Mouse (Mus musculus) telencephalon, adult 2 months (tissue): ENCODE measurements around the gene Atxn1.

Experiments
- DNase-seq: peaks from one replicate; pipeline ENCODE4 v3.0.0-alpha.2; 2011; ENCODE audit warnings: low read depth, low spot score

Gene Atxn1

DNA sequence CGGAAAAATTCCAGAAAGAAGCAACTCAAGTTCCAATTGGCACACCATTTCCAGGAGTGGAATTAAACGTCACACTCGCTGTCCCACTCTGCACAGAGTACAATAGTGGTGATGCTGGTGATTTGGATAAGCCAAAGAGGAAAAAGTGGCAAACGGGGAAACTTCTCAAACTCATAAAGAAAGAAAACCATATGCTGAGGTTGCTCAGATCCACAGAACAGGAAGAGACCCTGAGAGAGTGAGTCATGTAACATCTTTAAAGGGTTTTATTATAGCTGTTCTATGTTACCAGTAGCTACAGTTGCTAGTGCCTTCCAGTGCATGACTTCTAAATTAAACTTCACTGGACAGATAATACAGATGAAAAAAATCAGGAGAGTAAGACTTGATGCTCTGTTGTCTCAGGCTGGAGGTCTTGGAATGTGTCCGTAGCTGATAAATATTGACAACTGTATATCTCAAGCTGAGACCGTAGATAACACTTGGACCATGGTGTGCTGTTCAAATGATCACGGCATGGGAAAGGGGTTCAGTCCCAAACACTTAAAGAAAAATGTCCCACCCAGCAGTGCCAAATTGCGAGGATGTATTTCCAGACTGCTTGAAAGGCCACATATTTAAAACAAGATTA is 98.1 kb downstream of the Atxn1 start:
- no peak for DNase-seq

DNA sequence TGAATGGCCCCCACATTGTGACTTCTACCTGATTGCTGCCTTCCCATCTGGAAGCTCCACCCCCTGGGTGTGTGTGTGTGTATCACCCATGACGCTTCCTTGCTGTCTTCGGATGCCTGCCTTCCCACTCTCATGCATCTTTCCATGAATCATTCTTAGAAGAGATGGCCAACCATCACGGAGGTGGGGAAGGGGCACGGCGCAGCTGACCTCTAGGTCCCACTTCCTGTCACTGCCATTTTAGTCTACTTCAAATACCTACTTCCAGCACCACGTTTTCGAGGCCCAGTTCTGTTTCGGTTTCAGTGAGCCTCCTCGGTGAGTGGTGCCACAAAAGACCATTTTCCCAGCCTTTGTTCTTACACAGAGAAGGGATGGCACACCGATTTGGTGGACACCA is 99.2 kb downstream of the Atxn1 start:
- no peak for DNase-seq

DNA sequence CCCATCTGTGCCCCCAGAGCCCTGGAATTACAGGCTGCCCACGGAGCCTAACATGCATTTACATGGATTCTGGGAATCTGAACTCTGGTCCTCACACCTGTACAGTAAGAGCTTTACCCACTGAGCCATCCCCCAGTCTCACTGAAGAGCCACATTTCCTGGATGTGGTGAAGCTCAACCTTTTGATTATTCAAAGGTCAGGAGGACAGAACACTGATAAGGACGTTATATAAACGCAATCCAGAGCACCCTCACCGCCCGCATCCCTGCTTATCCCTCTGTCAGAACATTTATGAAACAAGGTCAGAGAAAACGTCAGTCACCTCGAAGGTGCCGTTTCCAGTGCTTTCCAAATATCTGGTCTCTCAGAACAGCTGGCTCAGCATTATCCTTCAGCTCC is 101.0 kb downstream of the Atxn1 start:
- DNase-seq: no peak

DNA sequence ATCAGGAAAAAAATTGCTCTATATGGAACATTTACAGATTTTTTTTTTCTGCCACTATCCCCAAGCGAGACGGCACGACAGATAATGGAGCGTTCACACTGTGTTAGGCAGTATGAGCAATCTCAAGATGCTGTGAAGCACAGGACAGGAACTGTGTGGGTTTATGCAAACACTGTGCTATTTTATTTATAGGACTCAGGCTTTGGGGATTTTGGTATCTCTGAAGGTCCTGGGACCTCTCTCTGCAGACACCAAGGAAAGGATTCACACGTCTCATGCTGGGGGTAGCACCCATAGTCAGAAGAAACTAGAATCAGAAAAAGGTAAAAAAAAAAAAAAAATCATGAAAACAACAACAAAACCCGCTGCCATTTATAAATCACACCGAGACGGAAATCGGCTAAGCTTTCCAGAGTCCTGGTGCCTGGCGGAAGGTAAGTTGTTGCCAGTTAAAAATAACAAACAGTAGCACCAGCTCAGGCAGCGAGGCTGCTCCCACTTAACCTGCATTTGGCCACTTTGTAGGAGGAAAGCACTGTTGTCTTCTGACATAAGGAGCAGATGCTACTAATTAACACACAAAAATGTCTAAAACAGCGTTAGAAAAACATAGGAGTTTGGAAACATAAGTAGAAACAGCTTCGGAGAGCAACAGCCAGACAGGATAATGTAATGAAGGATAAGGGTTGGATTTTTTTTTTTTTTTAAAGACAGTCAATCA is 102.8 kb downstream of the Atxn1 start:
- no peak for DNase-seq

DNA sequence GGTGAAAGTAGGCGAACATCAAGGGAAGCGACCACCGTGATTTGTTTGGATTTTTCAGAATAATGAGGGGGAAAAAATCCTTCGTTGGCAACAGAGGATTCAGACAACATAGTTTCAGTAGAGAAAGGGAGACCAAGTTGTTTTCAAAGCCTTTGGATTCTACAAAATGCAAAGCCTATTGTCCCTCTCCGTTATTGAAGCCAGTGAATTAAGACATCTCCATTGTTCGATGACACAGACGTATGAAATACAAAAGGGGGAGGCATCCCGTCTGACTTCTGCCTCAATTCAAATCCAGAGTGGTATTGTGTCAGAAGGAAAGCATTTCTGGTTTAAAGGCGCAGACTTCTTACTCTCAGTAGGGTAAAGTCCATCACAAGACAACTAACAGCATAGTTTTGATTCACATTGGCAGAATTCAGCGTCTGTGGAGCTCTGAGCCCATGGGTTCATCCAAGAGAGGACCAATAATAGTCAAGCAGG is 103.7 kb downstream of the Atxn1 start:
- DNase-seq: no peak

DNA sequence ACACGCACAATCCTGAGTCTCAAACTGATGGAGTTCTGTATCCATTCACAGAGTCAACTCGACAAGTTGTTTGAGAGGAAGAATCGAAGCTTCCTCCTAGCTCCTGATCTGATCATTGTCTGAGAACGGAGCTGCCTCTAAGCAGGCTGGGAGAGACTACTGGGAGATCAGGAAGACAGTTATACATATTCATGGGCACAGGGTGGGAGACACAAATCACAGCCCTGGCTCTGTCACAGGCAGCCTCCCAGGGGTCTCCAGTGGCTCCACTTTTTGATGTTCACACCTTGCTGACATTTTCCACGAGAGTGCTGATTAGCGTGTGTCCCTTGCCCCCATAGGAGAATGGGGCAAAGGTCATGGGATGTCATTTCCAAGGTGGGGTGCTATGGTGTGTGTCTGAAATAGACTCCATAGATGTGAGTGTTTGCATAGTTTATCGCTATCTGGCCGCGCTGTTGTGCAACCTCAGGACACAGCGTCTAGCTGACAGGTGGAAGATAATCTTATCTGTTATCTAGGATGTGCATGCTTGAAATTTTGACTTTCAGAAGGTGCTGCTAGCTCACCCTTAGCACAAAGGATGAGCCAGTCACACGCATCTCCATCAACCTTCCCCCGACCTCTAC is 105.6 kb downstream of the Atxn1 start:
- DNase-seq: no peak

DNA sequence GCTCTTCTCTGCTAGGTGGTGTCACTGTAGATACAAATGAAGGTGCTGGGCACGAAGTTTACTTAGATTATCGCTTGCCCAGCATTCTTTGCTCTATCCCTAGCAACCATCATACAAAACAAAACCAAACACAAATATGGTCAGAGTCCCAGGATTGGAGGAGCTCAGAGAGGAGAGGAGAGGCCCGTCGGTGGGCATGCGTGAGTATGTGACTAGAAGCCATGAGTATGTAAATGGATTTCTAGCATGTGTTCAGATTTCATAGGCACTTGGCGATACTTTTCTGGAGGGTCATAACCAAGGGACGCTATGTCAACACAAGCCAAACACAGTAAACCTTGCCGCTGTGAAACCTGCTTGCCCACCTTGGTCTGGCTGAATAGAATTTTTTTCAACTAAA is 107.4 kb downstream of the Atxn1 start:
- no peak for DNase-seq

DNA sequence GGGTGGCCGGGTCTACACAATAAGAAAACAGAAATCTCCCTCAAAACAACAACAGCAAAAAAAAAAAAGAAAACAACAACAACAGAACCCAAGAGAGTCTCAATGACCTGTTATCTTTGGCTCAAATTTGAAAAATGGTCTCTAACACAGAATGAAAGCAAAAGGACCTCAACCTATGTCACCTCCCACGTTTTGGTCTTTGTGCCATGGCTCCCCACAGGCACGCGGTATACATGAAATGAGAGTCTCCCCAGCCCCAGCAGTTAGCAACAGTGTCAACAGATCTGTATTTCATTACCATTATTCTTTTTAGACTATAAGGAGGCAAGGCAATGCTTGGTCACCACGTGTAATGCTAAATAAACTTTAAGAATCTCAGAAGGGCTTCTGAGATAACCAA is 110.3 kb downstream of the Atxn1 start:
- no peak for DNase-seq

DNA sequence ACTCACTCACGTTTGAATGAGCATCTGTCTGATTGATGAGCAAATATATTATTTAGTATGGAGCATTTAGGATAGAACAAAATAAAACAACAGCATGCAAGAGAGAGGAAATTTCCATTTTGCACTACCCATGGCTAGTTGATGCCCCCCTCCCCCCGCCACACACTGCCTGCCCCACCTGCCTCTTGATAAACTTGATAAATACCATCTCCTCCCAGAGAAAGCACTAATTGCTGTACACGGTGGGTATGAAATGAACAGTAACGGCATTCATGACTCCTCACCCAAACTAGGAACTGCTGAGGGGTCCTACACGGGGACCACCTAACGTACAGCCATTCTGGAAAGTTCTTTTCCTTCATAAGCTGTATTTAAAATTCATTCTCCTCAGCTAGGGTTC is 111.1 kb downstream of the Atxn1 start:
- DNase-seq: no peak

DNA sequence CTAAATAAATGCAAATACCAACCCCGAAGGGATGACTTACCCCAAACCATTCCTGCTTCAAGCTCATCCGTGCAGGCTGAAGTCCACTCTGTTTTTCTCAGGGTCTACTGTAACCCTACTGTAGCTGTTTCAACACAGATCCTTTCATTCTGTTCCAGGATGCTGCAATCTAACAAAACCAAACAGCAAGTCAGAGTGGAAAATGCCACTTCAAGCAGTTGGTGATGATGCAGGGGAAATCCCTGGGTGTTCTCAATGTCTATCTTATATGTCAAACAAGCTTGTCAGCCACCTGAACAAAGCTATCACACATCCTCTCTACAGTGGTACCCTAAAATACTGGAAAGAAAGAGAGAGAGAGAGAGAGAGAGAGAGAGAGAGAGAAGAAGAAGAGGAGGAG is 112.5 kb downstream of the Atxn1 start:
- DNase-seq: no peak

DNA sequence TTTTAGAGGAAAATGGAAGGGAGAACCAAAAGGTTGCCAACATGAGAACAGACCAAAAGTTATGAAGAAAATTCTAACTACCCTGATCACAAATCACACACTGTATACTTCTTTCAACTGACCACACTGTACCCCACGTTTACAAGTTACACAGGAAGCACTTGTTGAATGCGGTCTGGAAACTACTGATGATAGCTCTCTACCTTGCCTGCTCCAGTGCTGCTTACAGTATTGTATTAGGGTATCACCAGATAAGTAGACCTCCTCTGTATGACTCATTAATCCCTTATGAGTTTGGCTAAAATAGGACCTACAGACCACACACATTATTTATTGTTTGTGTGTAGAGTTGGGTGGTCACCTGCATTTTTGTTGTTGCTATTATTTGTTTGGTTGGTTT is 113.1 kb downstream of the Atxn1 start:
- DNase-seq: no peak

DNA sequence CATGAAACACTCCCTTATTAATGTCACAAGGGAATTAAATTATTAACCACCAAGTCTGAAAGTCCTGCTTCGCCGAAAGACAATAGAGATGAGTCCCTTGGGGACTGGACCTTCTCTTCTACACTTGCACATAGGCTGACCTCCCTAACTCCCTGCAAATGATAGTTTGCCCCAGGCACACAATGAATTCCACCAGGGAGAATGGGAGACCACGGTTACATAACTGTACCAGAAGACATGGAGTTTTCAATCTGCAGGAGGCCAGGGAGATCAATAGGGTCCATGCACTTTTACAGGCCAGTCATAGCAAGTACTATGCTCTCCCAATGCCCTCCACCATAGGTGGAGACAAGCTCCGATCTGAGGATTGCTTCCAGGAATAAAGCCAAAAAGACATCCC is 113.7 kb downstream of the Atxn1 start:
- DNase-seq: no peak

DNA sequence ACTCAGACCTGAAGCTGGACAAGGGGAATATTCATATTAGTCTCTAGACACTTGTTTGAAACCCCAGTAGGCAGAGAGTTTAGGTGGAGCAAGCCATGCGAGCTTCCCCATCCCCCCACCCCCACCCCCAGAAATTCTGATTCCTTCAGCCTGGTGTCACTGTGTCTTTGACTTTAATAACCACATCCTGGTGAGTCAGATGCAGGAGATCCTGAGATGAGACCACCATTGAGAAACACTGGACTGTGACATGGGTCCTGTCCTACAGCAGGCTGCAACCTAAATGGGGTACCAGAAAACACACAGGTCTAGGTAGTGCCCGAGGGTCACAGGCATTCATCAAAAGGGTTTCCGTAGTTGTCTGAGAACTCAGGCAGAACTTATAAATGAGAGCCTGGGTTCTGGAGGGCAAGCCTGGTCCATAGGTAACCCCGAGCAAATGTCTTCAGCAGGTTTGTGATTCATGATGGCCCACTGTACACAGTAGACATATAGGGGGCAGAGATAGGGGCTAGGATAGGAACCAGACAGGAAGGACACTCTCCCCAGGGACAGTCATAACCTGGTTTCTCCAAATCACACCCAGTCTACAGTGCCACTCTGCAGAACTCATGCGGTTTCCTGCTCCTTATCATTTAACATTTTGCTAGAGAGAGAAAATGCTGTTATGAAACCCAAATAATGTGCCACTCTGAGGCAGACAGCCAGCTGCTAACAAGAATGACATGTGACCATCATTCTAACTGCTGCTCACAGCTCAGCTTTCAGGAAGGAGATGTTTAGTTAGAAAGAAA is 114.4 kb downstream of the Atxn1 start:
- DNase-seq: no peak

DNA sequence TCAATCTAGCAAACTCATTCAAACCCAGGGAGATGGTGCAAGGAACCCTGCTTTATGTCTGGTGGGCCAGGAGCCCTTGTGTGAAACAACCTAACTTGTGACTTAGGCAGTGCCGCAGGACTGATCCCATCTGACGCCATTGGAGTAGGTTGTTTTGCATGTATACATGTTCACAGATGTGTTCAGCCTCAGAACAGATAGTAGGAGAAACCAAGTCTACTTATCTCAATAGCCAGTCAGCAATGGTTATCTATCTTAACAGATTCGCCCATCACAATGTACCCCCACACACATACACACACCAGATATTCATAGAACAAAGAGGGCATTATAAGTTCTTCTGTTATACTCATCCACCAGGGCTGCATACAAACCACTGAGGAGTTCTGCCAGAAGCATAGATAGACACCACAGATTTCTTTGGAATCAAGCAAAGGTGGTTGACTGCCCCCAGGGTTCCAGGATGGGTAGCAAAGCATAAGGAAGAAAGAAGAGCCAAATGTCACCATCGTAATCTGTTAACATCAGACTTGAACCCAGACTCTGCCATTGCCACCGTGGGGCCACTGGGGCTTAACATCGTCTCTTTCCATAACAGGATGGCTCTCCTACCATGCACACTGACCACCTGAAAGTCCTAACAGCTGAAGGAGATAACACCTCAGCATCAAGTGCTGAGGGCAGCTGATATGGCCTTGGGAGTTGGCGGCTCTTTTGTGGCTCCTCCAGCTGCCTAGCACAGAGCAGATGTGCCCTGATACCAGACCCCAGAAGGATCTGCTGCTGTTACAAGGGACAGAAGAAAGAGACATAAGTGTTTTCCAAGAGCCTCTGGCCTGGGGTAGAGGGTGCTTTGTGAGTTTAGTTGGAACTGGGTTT is 115.4 kb downstream of the Atxn1 start:
- DNase-seq: no peak

DNA sequence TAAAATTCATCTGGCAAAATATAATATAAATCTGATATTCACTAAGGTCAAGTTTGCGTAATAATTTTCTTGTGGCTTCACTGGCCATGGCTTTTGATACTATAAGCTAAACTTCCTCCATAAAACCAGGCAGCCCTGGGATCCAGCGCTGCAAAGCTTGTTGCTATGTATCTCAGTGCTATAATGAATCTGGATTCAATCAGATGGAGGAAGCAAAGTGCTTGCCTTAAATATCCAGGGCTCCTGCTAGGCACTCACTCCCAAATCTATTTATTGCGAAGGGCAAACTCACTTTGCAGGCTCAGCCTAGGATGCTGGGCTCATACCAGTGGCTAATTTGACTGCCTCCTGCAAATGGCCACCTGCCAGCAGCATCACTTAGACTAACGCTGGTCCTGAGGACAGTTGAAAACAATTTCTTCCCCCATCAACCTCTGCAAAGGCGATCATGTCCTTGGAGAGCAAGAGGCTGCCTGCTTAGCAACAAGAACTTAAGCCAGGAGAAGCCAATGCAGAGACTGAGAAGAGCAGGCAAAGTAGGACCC is 122.2 kb downstream of the Atxn1 start:
- no peak for DNase-seq

DNA sequence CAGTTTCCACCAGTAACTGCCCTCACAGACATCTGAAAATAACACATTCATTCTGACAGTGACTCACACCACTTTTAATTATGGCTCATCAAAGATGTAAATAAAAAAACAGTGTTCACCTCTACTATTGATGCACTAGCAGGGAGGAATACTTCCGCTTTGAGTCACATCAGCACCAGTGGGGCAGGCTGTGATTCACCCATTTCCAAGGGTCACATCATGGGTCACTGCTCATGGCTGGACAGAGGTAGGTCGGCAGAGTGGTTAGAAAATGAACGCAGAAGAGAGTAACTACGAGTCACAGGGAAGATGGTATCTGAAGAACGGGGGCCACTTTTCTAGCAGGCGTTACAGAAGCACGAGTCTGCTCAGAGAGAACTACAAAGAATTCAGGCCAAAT is 124.9 kb downstream of the Atxn1 start:
- no peak for DNase-seq

DNA sequence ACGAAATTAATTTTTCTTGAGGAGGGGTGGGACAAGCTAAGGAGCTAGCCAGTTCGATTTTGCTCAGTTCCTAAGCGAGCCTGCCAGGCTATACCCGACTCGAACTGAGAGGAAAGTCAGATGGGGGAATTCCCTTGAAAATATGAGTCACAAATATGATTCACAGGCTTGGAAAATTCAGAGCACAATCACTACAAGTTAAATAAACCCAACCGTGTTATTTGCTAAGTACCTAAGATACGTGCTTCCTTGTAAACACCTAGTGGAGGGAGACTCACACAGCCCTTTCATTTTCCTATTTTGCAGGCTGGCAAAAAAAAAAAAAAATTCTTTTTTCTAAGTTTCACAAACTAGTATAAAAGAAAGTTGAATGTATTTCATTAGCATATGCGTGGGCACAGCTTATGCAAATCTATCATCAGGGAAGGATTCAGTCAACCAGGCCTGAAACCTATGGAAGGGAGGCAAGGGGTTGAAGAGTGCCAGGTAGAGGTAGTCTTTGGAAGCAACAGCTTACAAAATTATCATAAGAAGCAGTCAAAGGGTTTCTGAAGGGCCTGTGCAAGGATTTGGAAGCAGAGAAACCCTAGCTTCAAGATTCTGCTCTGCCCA is 127.1 kb downstream of the Atxn1 start:
- DNase-seq: no peak

DNA sequence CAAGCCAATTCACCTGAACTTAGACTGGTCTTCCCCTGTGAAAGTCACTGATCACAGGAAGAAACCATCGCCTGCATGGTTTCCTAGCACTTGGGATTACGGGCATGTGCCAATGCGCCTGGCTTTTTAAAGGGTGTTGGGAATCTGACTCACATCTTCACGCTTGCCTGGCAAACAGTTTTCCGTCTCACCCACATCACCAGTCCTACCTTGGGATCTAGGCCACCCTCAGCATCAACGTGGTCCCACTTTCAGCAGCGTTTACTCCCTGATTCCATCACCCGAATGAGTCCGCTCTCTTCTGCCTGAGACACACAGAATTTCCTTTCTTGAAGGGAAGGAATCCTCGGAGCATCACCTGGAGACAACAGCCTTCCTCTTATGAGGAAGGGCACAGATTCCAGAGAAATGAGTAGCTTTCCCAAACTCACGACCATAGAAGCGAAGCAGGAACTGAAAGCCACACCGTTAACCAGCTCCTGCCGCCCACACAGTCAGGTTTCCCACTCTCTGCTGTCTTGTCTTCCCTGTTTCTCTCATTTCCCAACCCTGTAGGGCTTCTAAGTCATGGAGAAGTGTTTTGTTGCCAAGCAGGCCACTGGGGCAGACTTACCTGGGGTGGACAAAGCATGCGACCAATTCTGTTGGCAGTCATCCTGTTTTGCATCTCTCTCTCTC is 128.3 kb downstream of the Atxn1 start:
- DNase-seq: no peak

DNA sequence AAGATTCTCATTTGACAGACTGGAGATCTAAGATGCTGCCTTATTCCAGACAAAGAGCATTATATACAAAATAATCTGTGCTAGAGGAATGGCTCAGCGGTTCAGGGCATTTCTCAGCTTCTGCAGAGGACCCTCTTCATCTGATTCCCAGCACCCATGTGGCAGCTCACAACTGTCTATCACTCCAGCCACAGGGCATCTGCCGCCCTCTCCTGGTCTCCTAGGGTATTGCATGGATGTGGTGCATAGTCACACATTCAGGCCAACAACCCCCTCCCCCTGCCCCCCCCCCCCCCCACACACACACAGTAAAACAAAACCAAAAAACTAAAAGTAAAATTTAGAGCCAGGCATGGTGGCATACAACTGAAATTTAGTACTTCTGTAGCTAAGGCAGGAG is 130.5 kb downstream of the Atxn1 start:
- no peak for DNase-seq
